Mouse (Mus musculus): ENCODE measurements around the gene Prkar2b.

GRCm38 (mm10) chr12:32104955-32105521 is 43.9 kb upstream of the Prkar2b start:
- TF ChIP-seq POLR2A (IDR thresholded peaks at IDR 0.05; ENCODE audit: low read depth, low read length): no peak
- no peak for TF ChIP-seq CTCF (IDR thresholded peaks at IDR 0.05; ENCODE audit: borderline replicate concordance, insufficient read depth, low read length)
